21 mouse cellular contexts compared by ENCODE assay signal in genomic region chr10:59348200-59348599, GRCm38 (mm10). TPM values are rescaled to one million over a fixed set of nuclear protein-coding genes. Genes with fewer than 3 reads are reported as not detected.
DNase-seq lines count a peak whose midpoint lies in the region; ATAC-seq and TF ChIP-seq lines count a peak whose summit lies in the region.
"Had no signal": no experiment of that assay in that cellular context is flagged by ENCODE, and none has a peak within 500 bp of the region (broad histone marks: within the 10 kb centered on the region; RNA-seq: fewer than 3 reads in every experiment).

No protein-coding gene starts in this region.

- TF ChIP-seq POLR2A in MEL (IDR thresholded peaks at IDR 0.05; ENCODE audit: control insufficient read depth in 1 of 2, insufficient read depth in 1 of 2, low read depth in 1 of 2, low read length in 2 of 2, poor library complexity in 1 of 2): no peak

- H3K4me1 ChIP-seq in heart, embryonic 10.5 days: no peaks in the 10 kb centered on the region
- peaks cover 23 to 38% of the 10 kb centered on the region in 2 experiments for H3K4me1 ChIP-seq in MEL (ENCODE audit: control insufficient read depth in 1 of 2, insufficient read depth in 2 of 2, low read length in 2 of 2)
- no peaks in the 10 kb centered on the region for H3K4me1 ChIP-seq in forebrain, embryonic 12.5 days
- H3K4me1 ChIP-seq: embryonic facial prominence, embryonic 13.5 days had no signal

- intact Hi-C loops in heart, postnatal 25 days (cut with DNase I): no loop called here

- peak; percentile 97 for TF ChIP-seq EP300 in MEL (IDR thresholded peaks at IDR 0.05; ENCODE audit: low read depth in 1 of 2, low read length in 2 of 2)

- H3K27ac ChIP-seq in heart, embryonic 10.5 days: no peak overlapping the region
- peak overlapping the region; percentile 90 for H3K27ac ChIP-seq in MEL (ENCODE audit: control insufficient read depth, low read depth, low read length)
- H3K27ac ChIP-seq in forebrain, embryonic 12.5 days: no peak overlapping the region
- H3K27ac ChIP-seq: embryonic facial prominence, embryonic 13.5 days had no signal

- H3K4me2 ChIP-seq in forebrain, embryonic 12.5 days: no peak overlapping the region
- H3K4me2 ChIP-seq: embryonic facial prominence, embryonic 13.5 days had no signal

- no peaks in the 10 kb centered on the region for H3K9me3 ChIP-seq in heart, embryonic 10.5 days
- no peaks in the 10 kb centered on the region for H3K9me3 ChIP-seq in MEL (replicated peaks; ENCODE audit: insufficient read depth, low read length)
- H3K9me3 ChIP-seq in forebrain, embryonic 12.5 days: no peaks in the 10 kb centered on the region
- H3K9me3 ChIP-seq: embryonic facial prominence, embryonic 13.5 days; megakaryocyte, embryonic 14.5 days had no signal

- no peak overlapping the region for H3K9ac ChIP-seq in MEL (ENCODE audit: control insufficient read depth, low read depth, low read length, poor library complexity, severe bottlenecking)
- no peak overlapping the region for H3K9ac ChIP-seq in forebrain, embryonic 12.5 days
- H3K9ac ChIP-seq: embryonic facial prominence, embryonic 13.5 days had no signal

- no peaks in the 10 kb centered on the region for H3K79me2 ChIP-seq in MEL (ENCODE audit: control insufficient read depth, insufficient read depth, low read length, poor library complexity)

- no peak for TF ChIP-seq CTCF in MEL (IDR thresholded peaks at IDR 0.05 in 2 of 3, conservative IDR thresholded peaks at IDR 0.05 in 1 of 3; ENCODE audit: control insufficient read depth in 1 of 3, insufficient read depth in 1 of 3, low read depth in 2 of 3, low read length in 3 of 3, poor library complexity in 1 of 3, severe bottlenecking in 1 of 3)

- peak; percentile 86 for DNase-seq in heart, embryonic 10.5 days (ENCODE audit: low spot score)
- no peak for DNase-seq in heart, postnatal 25 days (ENCODE audit: low spot score)
- peak; percentile 95 for DNase-seq in MEL (ENCODE audit: low read depth, low spot score)
- no peak for DNase-seq in ovary, adult 18-20 months (ENCODE audit: low spot score)
- no peak for DNase-seq in gastrocnemius, adult 18-20 months (ENCODE audit: low spot score)
- DNase-seq: adrenal gland, adult 2 months; cerebellum, postnatal 25 days; gastrocnemius, postnatal 10 days; lung, adult 2 months; right cerebral cortex, adult 18-20 months; thymus, postnatal 36 days had no signal

- H3K36me3 ChIP-seq in heart, embryonic 10.5 days: peaks cover 90% of the 10 kb centered on the region
- H3K36me3 ChIP-seq in MEL (ENCODE audit: control insufficient read depth in 1 of 2, insufficient read depth in 2 of 2, low read length in 2 of 2): peaks cover 34 to 38% of the 10 kb centered on the region in 2 experiments
- peaks cover 73% of the 10 kb centered on the region for H3K36me3 ChIP-seq in forebrain, embryonic 12.5 days (replicated peaks)

- ATAC-seq in hematopoietic stem cell, adult 5-6 weeks (replicated peaks in 1 of 2; ENCODE audit: insufficient read depth in 1 of 2, low FRiP score in 2 of 2, low TSS enrichment in 1 of 2, low read depth in 1 of 2, poor library complexity in 2 of 2, severe bottlenecking in 2 of 2): peak; percentile 27 to 45; a peak in 1 of 4 replicates
- ATAC-seq in megakaryocyte, adult 5-6 weeks (ENCODE audit: poor library complexity, severe bottlenecking): peak; percentile 45; the same call in 1 of the 2 replicates
- ATAC-seq in forebrain, embryonic 12.5 days (ENCODE audit: low FRiP score): no peak
- ATAC-seq: forebrain, embryonic 14.5 days; hindbrain, embryonic 16.5 days had no signal

- no peaks in the 10 kb centered on the region for H3K27me3 ChIP-seq in heart, embryonic 10.5 days (ENCODE audit: insufficient read depth, poor library complexity, severe bottlenecking)
- H3K27me3 ChIP-seq in MEL (ENCODE audit: control insufficient read depth in 1 of 2, insufficient read depth in 2 of 2, low read length in 2 of 2): no peaks in the 10 kb centered on the region
- H3K27me3 ChIP-seq in forebrain, embryonic 12.5 days: no peaks in the 10 kb centered on the region
- H3K27me3 ChIP-seq: embryonic facial prominence, embryonic 13.5 days; megakaryocyte, embryonic 14.5 days had no signal

- no peak overlapping the region for H3K4me3 ChIP-seq in heart, embryonic 10.5 days
- H3K4me3 ChIP-seq in MEL (ENCODE audit: control insufficient read depth in 1 of 2, insufficient read depth in 1 of 2, low read depth in 2 of 2, low read length in 2 of 2): no peak overlapping the region
- no peak overlapping the region for H3K4me3 ChIP-seq in forebrain, embryonic 12.5 days (replicated peaks)
- H3K4me3 ChIP-seq: embryonic facial prominence, embryonic 13.5 days; megakaryocyte, embryonic 14.5 days had no signal

- TF ChIP-seq RAD21 in MEL (IDR thresholded peaks at IDR 0.05; ENCODE audit: low read depth, low read length): no peak

- 73% methylated on average over 9 of the region's 9 CpGs for WGBS in heart, embryonic 10.5 days
- WGBS in forebrain, embryonic 12.5 days: 95% methylated on average over 9 of the region's 9 CpGs

TF ChIP-seq in MEL, 35 proteins besides CTCF, POLR2A, EP300 and RAD21 (continues in another document):
- TF ChIP-seq NRF1 (IDR thresholded peaks at IDR 0.05; ENCODE audit: insufficient read depth, low read depth, low read length, poor library complexity, severe bottlenecking) (no peak), NELFE (IDR thresholded peaks at IDR 0.05; ENCODE audit: low read depth, low read length) (no peak), KAT2A (conservative IDR thresholded peaks at IDR 0.05; ENCODE audit: low read depth, low read length) (no peak), MAX (IDR thresholded peaks at IDR 0.05; ENCODE audit: low read length) (peak; percentile 93), POLR2AphosphoS2 (IDR thresholded peaks at IDR 0.05; ENCODE audit: low read length) (no peak), MYC (IDR thresholded peaks at IDR 0.05; ENCODE audit: low read depth, low read length) (peak; percentile 97), POLR2AphosphoS5 (IDR thresholded peaks at IDR 0.05; ENCODE audit: borderline replicate concordance, low read depth, low read length) (no peak), SIN3A (IDR thresholded peaks at IDR 0.05; ENCODE audit: low read length) (peak; percentile 96), ZMIZ1 (IDR thresholded peaks at IDR 0.05; ENCODE audit: low read depth, low read length) (no peak), TAL1 (IDR thresholded peaks at IDR 0.05; ENCODE audit: low read length) (peak; percentile 99), ZKSCAN1 (IDR thresholded peaks at IDR 0.05; ENCODE audit: low read depth, low read length) (no peak), BHLHE40 (IDR thresholded peaks at IDR 0.05; ENCODE audit: borderline replicate concordance, low read depth, low read length) (peak; percentile 72; the same call in 1 of the 2 replicates), ELF1 (IDR thresholded peaks at IDR 0.05; ENCODE audit: low read depth, low read length) (no peak), ZNF384 (IDR thresholded peaks at IDR 0.05; ENCODE audit: low read depth, low read length) (no peak), HCFC1 (IDR thresholded peaks at IDR 0.05; ENCODE audit: low read depth, low read length) (0 out of 2 replicates have a peak, but pooled peaks have one; percentile 5), MXI1 (IDR thresholded peaks at IDR 0.05; ENCODE audit: low read depth, low read length) (peak; percentile 97), CHD2 (IDR thresholded peaks at IDR 0.05; ENCODE audit: low read length) (no peak; the same call in 1 of the 2 replicates), JUND (IDR thresholded peaks at IDR 0.05; ENCODE audit: low read depth, low read length) (no peak), CHD1 (IDR thresholded peaks at IDR 0.05; ENCODE audit: low read depth, low read length) (no peak), TCF12 (IDR thresholded peaks at IDR 0.05; ENCODE audit: low read depth, low read length) (peak; percentile 97), MAFK (IDR thresholded peaks at IDR 0.05; ENCODE audit: borderline replicate concordance, low read depth, low read length) (peak; percentile 76; the same call in 1 of the 2 replicates), ETS1 (IDR thresholded peaks at IDR 0.05; ENCODE audit: low read depth, low read length) (peak; percentile 99)

RNA-seq across cellular contexts. Expression of gene P4ha1, which starts 25.1 kb away (rescaled TPM):
- 55.0 and 66.4 TPM in 2 replicates for polyA plus RNA-seq in heart, embryonic 10.5 days (2016; fragmentation: Nextera tagmentation; extraction: Ambion mirVana)
- total RNA-seq in heart, postnatal 25 days (2021): 10 to 100 TPM; 36.6 to 51.2 TPM
- 18.9 and 50.4 TPM in 2 replicates for total RNA-seq in MEL (2012; rRNA removed)
- 10 to 100 TPM in 1 of 2 experiments, not detected in 1; 50.2 TPM for polyA plus RNA-seq in MEL (2012; ENCODE audit: insufficient read depth in 1 of 2, insufficient read length in 2 of 2, low read depth in 1 of 2, low replicate concordance in 2 of 2, missing spikeins in 1 of 2)
- 40.1 and 43.2 TPM in 2 replicates for total RNA-seq in hematopoietic stem cell, adult 5-6 weeks (2017)
- total RNA-seq in megakaryocyte, adult 5-6 weeks (2015): 9.6 and 14.3 TPM in 2 replicates
- 19.2 and 25.0 TPM in 2 replicates for total RNA-seq in megakaryocyte, adult 5-6 weeks (2017)
- polyA plus RNA-seq in forebrain, embryonic 12.5 days (2016; fragmentation: Nextera tagmentation; extraction: Ambion mirVana): 33.4 and 33.6 TPM in 2 replicates
- 10 to 100 TPM; 32.0 to 41.6 TPM for total RNA-seq in gastrocnemius, adult 18-20 months (2021)

RNA-seq across cellular contexts. Expression of gene Gm10273, which starts 47.2 kb away (rescaled TPM):
- polyA plus RNA-seq in heart, embryonic 10.5 days (2016; fragmentation: Nextera tagmentation; extraction: Ambion mirVana): 14.5 and 17.6 TPM in 2 replicates
- total RNA-seq in heart, postnatal 25 days (2021): 100 to 1,000 TPM; 130 to 168 TPM
- 17.6 and 28.6 TPM in 2 replicates for total RNA-seq in MEL (2012; rRNA removed)
- 100 to 1,000 TPM in 1 of 2 experiments, 10 to 100 TPM in 1; 16.6 to 132 TPM for polyA plus RNA-seq in MEL (2012; ENCODE audit: insufficient read depth in 1 of 2, insufficient read length in 2 of 2, low read depth in 1 of 2, low replicate concordance in 2 of 2, missing spikeins in 1 of 2)
- 34.6 and 55.0 TPM in 2 replicates for total RNA-seq in hematopoietic stem cell, adult 5-6 weeks (2017)
- 33.3 and 39.3 TPM in 2 replicates for total RNA-seq in megakaryocyte, adult 5-6 weeks (2015)
- 25.7 and 55.3 TPM in 2 replicates for total RNA-seq in megakaryocyte, adult 5-6 weeks (2017)
- polyA plus RNA-seq in forebrain, embryonic 12.5 days (2016; fragmentation: Nextera tagmentation; extraction: Ambion mirVana): 2.4 TPM in 1 of 2 replicates, not detected in the other
- 100 to 1,000 TPM; 113 to 128 TPM for total RNA-seq in gastrocnemius, adult 18-20 months (2021)
- polyA plus RNA-seq: forebrain, embryonic 14.5 days had no signal

RNA-seq across cellular contexts. Expression of gene Pla2g12b, which starts 55.3 kb away (rescaled TPM):
- 1.6 and 9.4 TPM in 2 replicates for polyA plus RNA-seq in heart, embryonic 10.5 days (2016; fragmentation: Nextera tagmentation; extraction: Ambion mirVana)
- total RNA-seq in heart, postnatal 25 days (2021): not detected
- not detected in 2 replicates for total RNA-seq in MEL (2012; rRNA removed)
- polyA plus RNA-seq in MEL (2012; ENCODE audit: insufficient read depth in 1 of 2, insufficient read length in 2 of 2, low read depth in 1 of 2, low replicate concordance in 2 of 2, missing spikeins in 1 of 2): not detected
- not detected in 2 replicates for total RNA-seq in hematopoietic stem cell, adult 5-6 weeks (2017)
- total RNA-seq in megakaryocyte, adult 5-6 weeks (2015): not detected in 2 replicates
- not detected in 2 replicates for total RNA-seq in megakaryocyte, adult 5-6 weeks (2017)
- not detected in 2 replicates for polyA plus RNA-seq in forebrain, embryonic 12.5 days (2016; fragmentation: Nextera tagmentation; extraction: Ambion mirVana)
- not detected for total RNA-seq in gastrocnemius, adult 18-20 months (2021)
- total RNA-seq: adrenal gland, adult 2 months; layer of hippocampus, adult 8-10 months; left cerebral cortex, postnatal 25 days; neutrophil, adult 5-6 weeks had no signal
- polyA plus RNA-seq: adrenal gland, adult 2 months; embryonic facial prominence, embryonic 13.5 days; forebrain, embryonic 14.5 days; hindbrain, embryonic 16.5 days had no signal

Comparison
In these comparisons a context has a peak if more than half of its experiments do, and no peak if none do; other contexts are left out.
1. DNase-seq: peak in heart, embryonic 10.5 days (single experiment) and MEL (single experiment); none in heart, postnatal 25 days (single experiment), ovary, adult 18-20 months (single experiment) and gastrocnemius, adult 18-20 months (single experiment).